Mouse (Mus musculus): ENCODE measurements around the gene Sbf2. TPM values are rescaled to one million over a fixed set of nuclear protein-coding genes. Genes with fewer than 3 reads are reported as not detected.

The Sbf2 gene
- 41.3 TPM for polyA plus RNA-seq (2021)

DNA sequence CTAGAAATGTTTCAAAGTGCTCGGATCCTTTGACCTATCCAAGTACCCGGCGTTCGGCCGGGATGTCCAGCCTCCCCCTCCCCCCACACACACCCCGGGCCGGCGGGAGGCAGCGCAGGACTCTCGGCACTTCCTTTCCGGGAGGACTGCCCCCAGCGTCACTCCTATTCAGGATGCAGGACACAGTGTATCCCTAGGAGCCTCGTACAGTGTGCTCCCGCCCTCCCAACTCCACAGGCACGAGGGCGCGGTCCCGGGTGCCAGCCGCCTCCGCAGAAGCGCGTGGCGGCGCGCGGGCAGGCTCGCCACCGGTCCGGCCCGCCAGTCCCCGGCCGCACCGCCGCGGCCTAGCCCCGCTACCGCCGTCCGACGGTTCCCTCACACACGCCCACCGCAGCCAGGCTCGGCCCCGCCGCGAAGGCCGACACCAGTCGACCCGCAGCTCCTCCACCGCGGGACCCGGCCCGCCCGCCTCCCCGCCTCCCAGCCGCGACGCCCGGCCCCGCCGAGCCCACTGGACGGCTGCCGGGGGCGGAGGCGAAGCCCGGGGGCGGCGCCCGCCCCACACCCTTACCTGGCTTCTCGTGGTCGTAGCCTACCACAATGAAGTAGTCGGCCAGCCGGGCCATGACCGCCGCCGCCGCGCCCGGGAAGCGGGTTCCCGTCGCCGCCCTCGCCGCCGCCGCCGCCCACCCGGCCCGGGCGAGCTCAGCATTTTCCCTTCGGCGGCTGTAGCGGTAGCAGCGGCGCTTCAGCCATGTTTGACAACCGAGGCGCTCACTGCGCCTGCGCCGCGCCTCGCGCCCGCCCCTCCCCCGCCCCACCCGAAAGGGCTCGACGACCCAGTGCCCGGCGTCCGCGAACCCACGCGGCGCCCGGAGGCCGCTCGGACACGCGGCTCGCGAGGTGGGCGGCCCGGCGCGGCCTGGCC lies at the start of gene Sbf2:
Gene Sbf2, minus strand, starts transcription at position 790 of the 931 bp plus-strand sequence.
- ATAC-seq (peak; percentile 96), DNase-seq (ENCODE audit: low read depth, low spot score) (peak; percentile 17)
- in situ Hi-C loops (cut with MboI; ENCODE audit: low pct_unique_long_range_greater_than_20kb) = loop anchor here (5.0 kb wide), 1 partner anchor 447 kb away; no protein-coding TSS in a partner anchor
- no peak for TF ChIP-seq CTCF (IDR thresholded peaks at IDR 0.05)
- H3K27me3 ChIP-seq = no peaks in the 10 kb centered on the region
- ChIA-PET POLR2A (no interaction called here), CTCF (no interaction called here)

DNA sequence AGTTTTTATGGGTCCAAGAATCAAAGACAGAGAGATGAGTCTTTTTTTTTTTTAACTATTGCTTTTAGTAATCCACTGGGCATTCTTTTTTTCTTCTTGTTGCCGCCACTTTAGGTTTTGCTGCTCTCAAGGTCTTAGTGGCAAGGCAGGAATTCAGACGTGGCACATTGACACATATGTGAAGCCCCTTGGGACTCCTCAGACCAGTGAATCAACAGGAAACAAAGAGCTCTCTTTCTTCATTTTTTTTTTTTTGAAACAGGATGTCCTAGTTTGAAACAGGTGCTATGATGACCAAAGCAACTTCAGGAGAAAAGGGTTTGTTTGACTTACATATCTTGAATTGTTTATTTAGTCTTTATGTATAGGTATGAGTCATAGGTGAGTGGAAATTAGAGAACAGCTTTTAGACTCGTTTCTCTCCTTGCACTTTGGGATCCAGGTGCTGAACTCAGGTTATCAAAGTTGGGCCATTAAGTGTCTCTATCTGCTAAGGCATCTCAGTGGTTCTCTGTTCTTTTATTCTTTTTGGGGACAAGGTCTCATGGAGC lies 43.7 kb upstream of the Sbf2 start:
- TF ChIP-seq CTCF (IDR thresholded peaks at IDR 0.05) = no peak
- ChIA-PET CTCF (no interaction called here), POLR2A (no interaction called here)
- in situ Hi-C loops (cut with MboI; ENCODE audit: low pct_unique_long_range_greater_than_20kb) = no loop called here
- ATAC-seq (no peak), DNase-seq (ENCODE audit: low read depth, low spot score) (no peak)
- H3K27me3 ChIP-seq = no peaks in the 10 kb centered on the region

DNA sequence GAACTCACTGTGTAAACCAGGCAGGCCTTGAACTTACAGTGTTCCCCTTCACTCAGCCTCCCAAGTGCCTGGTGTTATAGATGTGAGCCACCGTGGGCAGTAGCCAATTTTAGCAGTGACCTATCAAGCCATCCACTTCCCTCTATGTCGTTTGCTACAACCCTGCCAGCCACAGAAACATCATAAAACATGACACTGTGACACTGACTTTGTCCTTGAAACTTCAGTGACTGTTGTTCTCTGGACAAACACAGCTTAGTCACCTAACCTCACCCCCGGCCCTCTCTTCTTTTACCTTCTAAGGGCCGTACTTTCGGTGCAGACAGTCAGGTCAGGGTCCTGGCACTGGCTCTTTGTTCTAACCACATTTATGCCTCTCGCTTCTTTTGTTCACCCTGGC lies 41.2 kb upstream of the Sbf2 start:
- H3K27me3 ChIP-seq = no peaks in the 10 kb centered on the region
- TF ChIP-seq CTCF (IDR thresholded peaks at IDR 0.05) = no peak
- DNase-seq (ENCODE audit: low read depth, low spot score) = no peak
- POLR2A ChIA-PET = interaction anchor here (1.6 kb wide), 1 partner anchor 42 kb away, joined by 3 read pairs; no protein-coding TSS in a partner anchor
- ATAC-seq = no peak
- in situ Hi-C loops (cut with MboI; ENCODE audit: low pct_unique_long_range_greater_than_20kb) = no loop called here
- CTCF ChIA-PET = interaction anchor here (1.1 to 3.6 kb wide), 2 partner anchors 15 to 71 kb away, joined by 3 to 12 read pairs; no protein-coding TSS in a partner anchor

DNA sequence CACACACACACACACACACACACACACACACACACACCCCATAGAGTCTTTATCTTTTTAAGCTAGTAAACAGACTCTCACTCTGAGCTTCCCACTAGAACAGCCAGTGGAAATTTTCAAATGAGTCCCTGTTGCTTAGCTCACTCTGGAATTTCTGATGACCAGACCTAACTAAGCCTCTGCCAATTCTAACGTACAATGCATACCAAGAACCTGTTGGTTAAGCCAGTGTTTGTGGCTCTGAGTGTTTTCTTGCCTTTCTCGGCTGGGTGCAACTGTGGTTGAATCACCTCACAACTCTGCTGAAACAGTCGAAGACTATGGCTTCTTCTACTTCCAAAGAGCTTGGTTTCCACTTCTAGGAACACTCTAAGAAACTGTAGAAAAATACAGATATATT lies 40.5 kb upstream of the Sbf2 start:
- ATAC-seq = peak; percentile 65
- in situ Hi-C loops (cut with MboI; ENCODE audit: low pct_unique_long_range_greater_than_20kb) = no loop called here
- no peak for TF ChIP-seq CTCF (IDR thresholded peaks at IDR 0.05)
- ChIA-PET CTCF (interaction anchor here (0.8 to 3.6 kb wide), 4 partner anchors 9 to 34 kb away, joined by 3 to 12 read pairs (median 4); no protein-coding TSS in a partner anchor), POLR2A (interaction anchor here (0.6 to 1.6 kb wide), 3 partner anchors 13 to 113 kb away, joined by 3 to 4 read pairs (median 3); no protein-coding TSS in a partner anchor)
- no peak for DNase-seq (ENCODE audit: low read depth, low spot score)
- no peaks in the 10 kb centered on the region for H3K27me3 ChIP-seq

DNA sequence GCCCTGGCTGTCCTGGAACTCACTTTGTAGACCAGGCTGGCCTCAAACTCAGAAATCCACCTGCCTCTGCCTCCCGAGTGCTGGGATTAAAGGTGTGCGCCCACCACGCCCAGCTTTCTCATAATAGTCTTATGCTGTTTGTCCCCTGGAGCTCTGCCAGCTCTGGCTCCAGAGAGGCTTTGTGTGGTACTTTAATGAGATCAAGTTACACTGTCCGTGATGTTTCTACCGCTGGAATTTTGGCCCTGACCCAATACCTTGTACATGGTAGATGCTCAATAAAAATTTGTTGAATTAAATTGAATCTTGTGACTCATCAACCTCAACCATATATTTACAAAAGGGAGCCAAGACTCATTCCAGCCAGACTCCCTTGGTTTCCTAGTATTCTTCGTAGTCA lies 36.4 kb upstream of the Sbf2 start:
- ATAC-seq (no peak), DNase-seq (ENCODE audit: low read depth, low spot score) (no peak)
- TF ChIP-seq CTCF (IDR thresholded peaks at IDR 0.05) = no peak
- in situ Hi-C loops (cut with MboI; ENCODE audit: low pct_unique_long_range_greater_than_20kb) = no loop called here
- CTCF ChIA-PET = interaction anchor here (1.4 kb wide), 1 partner anchor 11 kb away, joined by 4 read pairs; no protein-coding TSS in a partner anchor
- POLR2A ChIA-PET = interaction anchor here (0.8 kb wide), 1 partner anchor 13 kb away, joined by 3 read pairs; no protein-coding TSS in a partner anchor
- H3K27me3 ChIP-seq = no peaks in the 10 kb centered on the region

DNA sequence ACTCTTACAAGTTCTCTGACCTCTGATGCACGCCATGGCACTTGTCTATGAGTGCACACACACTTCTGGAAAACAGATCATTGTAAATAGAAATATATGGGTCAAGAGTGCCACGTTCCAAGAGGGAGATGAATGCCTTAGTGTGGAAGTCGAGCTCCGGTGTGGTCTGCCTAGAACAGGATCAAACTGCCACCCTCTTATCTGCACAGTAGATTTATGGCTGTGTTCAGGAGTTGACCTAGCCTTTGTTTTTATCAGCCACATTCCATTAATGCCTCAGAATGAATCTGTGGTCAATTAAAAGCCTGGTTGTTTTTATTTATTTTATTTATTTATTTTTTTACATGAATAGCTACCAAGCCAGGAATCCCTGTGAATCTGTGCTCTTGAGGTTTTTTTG lies 35.8 kb upstream of the Sbf2 start:
- CTCF ChIA-PET = interaction anchor here (1.4 kb wide), 1 partner anchor 12 kb away, joined by 4 read pairs; no protein-coding TSS in a partner anchor
- POLR2A ChIA-PET = no interaction called here
- no peaks in the 10 kb centered on the region for H3K27me3 ChIP-seq
- no peak for TF ChIP-seq CTCF (IDR thresholded peaks at IDR 0.05)
- in situ Hi-C loops (cut with MboI; ENCODE audit: low pct_unique_long_range_greater_than_20kb) = no loop called here
- no peak for DNase-seq (ENCODE audit: low read depth, low spot score)
- ATAC-seq = no peak

DNA sequence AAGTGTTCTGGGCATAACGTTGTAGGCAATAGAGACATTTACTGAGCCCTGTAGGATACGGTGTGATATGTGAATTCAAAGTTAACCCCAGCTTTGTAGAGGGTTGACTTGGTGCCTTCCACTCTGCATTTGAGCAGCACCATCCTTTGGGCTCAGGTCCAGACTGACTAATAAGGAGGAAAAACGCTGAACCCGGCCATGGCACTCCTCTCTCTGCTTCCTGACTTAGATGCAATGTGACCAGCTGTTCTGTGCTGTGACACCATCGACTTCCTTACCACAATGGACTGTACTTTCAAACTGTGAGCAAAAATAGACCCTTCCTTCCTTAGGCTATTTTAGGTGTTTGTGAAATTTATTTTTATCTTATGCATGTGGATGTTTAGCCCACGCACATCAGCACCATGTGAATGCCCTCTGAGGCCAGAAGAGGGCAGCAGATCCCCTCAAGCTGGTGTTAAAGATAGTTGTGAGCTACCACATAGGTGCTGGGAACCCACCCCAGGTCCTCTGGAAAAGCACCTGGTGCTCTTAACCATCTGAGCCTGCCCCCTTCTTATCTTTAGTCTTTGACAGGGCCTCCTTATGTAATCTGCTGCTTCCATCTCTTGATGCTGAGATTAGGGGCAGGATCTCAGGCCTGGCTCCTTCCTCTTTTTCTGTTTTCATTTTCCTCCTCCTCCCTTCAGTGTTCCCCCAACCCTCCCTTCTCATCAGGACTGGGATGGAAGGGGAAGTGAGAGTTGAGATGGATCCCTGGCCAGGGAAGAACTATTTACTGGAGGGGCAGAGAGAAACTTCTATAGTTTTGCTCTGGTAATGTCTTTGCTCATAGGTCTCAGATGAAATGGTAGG lies 34.6 kb upstream of the Sbf2 start:
- no peak for DNase-seq (ENCODE audit: low read depth, low spot score)
- H3K27me3 ChIP-seq = no peaks in the 10 kb centered on the region
- ChIA-PET CTCF (interaction anchor here (0.9 kb wide), 1 partner anchor 485 kb away, joined by 4 read pairs; no protein-coding TSS in a partner anchor), POLR2A (interaction anchor here (0.8 kb wide), 1 partner anchor 81 kb away, joined by 4 read pairs; no protein-coding TSS in a partner anchor)
- TF ChIP-seq CTCF (IDR thresholded peaks at IDR 0.05) = peak; percentile 14
- ATAC-seq = no peak
- in situ Hi-C loops (cut with MboI; ENCODE audit: low pct_unique_long_range_greater_than_20kb) = no loop called here

DNA sequence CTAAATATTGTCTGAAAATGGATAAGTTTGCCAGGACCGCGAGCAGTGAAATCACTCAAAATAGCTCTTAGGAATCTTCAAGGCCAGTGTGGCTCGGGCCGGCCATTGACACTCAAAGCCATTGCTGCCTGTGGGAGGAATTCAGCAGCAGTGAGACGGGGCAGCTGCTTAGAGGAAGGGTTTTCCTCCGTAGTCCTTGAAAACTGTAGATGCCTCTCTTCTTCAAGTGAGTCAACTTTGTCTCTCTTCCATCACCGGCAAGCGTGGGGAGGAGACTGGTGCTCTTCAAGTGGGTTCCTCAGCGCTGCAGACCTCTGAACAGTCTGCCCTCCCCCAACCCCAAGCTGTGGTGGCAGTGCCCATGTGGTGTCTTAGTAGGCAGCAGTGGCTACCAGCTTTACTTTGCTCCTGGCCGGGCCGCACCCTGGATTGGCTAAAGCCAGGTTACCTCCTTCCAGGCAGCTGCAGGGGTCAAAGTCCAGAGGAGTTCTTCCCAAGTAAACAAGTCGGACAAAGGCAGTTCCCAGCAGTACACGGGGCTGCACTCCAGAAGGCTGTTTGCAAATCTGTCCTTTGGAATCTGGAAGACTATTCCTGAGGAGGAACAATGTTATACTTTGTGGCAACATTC lies 33.8 kb upstream of the Sbf2 start:
- in situ Hi-C loops (cut with MboI; ENCODE audit: low pct_unique_long_range_greater_than_20kb) = no loop called here
- no peak for ATAC-seq
- CTCF ChIA-PET = interaction anchor here (0.9 to 1.2 kb wide), 2 partner anchors 10 to 485 kb away, joined by 3 to 4 read pairs; no protein-coding TSS in a partner anchor
- TF ChIP-seq CTCF (IDR thresholded peaks at IDR 0.05) = no peak
- no peaks in the 10 kb centered on the region for H3K27me3 ChIP-seq
- POLR2A ChIA-PET = interaction anchor here (0.8 kb wide), 1 partner anchor 81 kb away, joined by 4 read pairs; no protein-coding TSS in a partner anchor
- no peak for DNase-seq (ENCODE audit: low read depth, low spot score)

DNA sequence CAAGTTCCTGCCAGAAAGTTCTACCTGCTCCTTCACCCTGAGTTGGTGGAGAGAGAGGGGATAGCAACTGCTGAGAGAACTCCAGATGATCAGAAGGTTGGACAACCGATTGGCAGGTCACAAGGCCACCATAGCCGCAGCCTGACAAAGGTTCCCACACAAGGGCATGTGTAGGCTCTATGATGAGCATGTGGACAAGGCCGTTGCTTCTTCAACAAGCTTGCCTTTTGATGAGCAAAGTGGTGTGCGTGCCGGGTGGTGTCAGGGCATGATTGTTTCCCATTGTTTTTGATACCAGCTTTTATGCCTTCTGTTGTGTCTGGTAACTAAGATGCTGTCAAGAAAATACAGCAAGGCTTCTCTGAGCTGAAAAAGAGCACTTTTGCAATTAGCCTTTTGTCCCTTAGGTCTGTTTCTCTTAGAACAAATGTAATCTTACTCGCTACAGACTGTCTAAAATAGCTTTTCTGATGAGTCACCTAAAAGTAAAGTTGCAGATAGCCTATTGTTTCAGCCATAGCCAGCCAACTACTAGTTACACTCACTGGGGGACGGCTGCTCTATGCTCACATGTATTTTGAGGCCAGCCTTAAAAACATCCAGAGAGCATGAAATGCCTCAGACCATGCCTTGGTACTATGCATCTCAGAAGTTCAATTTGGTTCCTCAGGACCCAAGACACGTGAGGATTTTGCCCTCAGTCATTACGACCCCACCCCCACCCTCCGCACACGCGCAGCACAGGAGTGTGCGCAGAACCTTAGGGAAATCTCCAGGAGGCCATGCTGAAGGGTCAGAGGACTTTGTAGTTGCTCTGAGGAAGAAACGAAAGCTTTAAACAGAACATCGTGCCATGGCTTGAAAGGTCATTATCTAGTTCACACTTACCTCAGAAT lies 33.1 kb upstream of the Sbf2 start:
- CTCF ChIA-PET = interaction anchor here (0.9 to 1.2 kb wide), 3 partner anchors 10 to 484 kb away, joined by 3 to 4 read pairs (median 4); no protein-coding TSS in a partner anchor
- no peaks in the 10 kb centered on the region for H3K27me3 ChIP-seq
- POLR2A ChIA-PET = interaction anchor here (0.6 kb wide), 1 partner anchor 32 kb away, joined by 6 read pairs; no protein-coding TSS in a partner anchor
- TF ChIP-seq CTCF (IDR thresholded peaks at IDR 0.05) = no peak
- in situ Hi-C loops (cut with MboI; ENCODE audit: low pct_unique_long_range_greater_than_20kb) = no loop called here
- DNase-seq (ENCODE audit: low read depth, low spot score) (no peak), ATAC-seq (no peak)
